Mouse (Mus musculus) liver, embryonic 13.5 days (tissue): ENCODE measurements at regions not wholly inside any gene's neighbourhood (a gene's known extent, or its start where the extent isn't known, plus 50 kb on each side); places are given as distances from the start of the nearest gene placed in this dataset.

Experiments
- ATAC-seq: fragments of 200-750 bp; cut with Nextera tagmentation; 2 replicates; pipeline ENCODE4 v1.8.0; 2017; ENCODE audit warnings: low read depth, mild to moderate bottlenecking, moderate number of reproducible peaks, moderate library complexity
- DNase-seq: peaks from one replicate; pipeline ENCODE4 v3.0.0; 2022
- H3K27ac ChIP-seq: fragments of 300-500 bp; sonication (generic); 2 replicates; pipeline ENCODE4 v1.5.1; 2015; ENCODE audit warnings: moderate library complexity, mild to moderate bottlenecking, inconsistent platforms
- H3K27me3 ChIP-seq: fragments of 300-500 bp; sonication (generic); 2 replicates; pipeline ENCODE4 v1.6.1; 2015; ENCODE audit warnings: mild to moderate bottlenecking, inconsistent platforms
- H3K36me3 ChIP-seq: fragments of 300-500 bp; sonication (generic); 2 replicates; pipeline ENCODE4 v1.6.1; 2015; ENCODE audit warnings: mild to moderate bottlenecking, inconsistent platforms
- H3K4me1 ChIP-seq: fragments of 300-500 bp; sonication (generic); replicated peaks from 2 replicates; pipeline ENCODE4 v1.6.1; 2015; ENCODE audit warnings: inconsistent platforms
- H3K4me2 ChIP-seq: fragments of 300-500 bp; sonication (generic); 2 replicates; pipeline ENCODE4 v1.6.1; 2015; ENCODE audit warnings: inconsistent platforms, mild to moderate bottlenecking, moderate library complexity
- H3K4me3 ChIP-seq: fragments of 300-500 bp; sonication (generic); replicated peaks from 2 replicates; pipeline ENCODE4 v1.5.1; 2015; ENCODE audit warnings: mild to moderate bottlenecking, inconsistent platforms
- H3K9ac ChIP-seq: fragments of 300-500 bp; sonication (generic); 2 replicates; pipeline ENCODE4 v1.6.1; 2015; ENCODE audit warnings: mild to moderate bottlenecking, inconsistent platforms
- H3K9me3 ChIP-seq: fragments of 300-500 bp; sonication (generic); replicated peaks from 2 replicates; pipeline ENCODE4 v1.6.1; 2016; ENCODE audit warnings: inconsistent platforms
- WGBS: fragments of 180-500 bp; shearing (Covaris S2); methylation state at CpG from one replicate; pipeline ENCODE4 v1.1.7; 2015; ENCODE audit not compliant: insufficient replicate concordance; 5-methylcytosine and 5-hydroxymethylcytosine counted together

GRCm38 (mm10) chr13:97442283-97442682, 201.4 kb downstream of the Enc1 start:
- no peak; the same call in 1 of the 2 replicates for ATAC-seq
- 16% methylated on average over 10 of the region's 10 CpGs for WGBS
- Histone ChIP-seq H3K4me1 (peaks cover 52% of the 10 kb centered on the region), H3K27ac (peak overlapping the region; percentile 54; the same call in 1 of the 2 replicates), H3K27me3 (peaks cover 30% of the 10 kb centered on the region), H3K4me3 (no peak overlapping the region), H3K9ac (no peak overlapping the region), H3K36me3 (no peaks in the 10 kb centered on the region), H3K9me3 (no peaks in the 10 kb centered on the region), H3K4me2 (peak overlapping the region; percentile 24)
- no peak for DNase-seq

- no peak for ATAC-seq
- Histone ChIP-seq H3K9ac (no peak overlapping the region), H3K4me2 (0 out of 2 replicates have a peak overlapping the region, but pooled peaks have one; percentile 24), H3K27me3 (peaks cover 35% of the 10 kb centered on the region), H3K36me3 (no peaks in the 10 kb centered on the region), H3K4me3 (no peak overlapping the region), H3K27ac (peak overlapping the region; percentile 54), H3K4me1 (peaks cover 52% of the 10 kb centered on the region), H3K9me3 (no peaks in the 10 kb centered on the region)
- DNase-seq = no peak
- 19% methylated on average over 2 of the region's 2 CpGs for WGBS
Measured at GRCm38 (mm10) chr13:97441803-97442202, 200.9 kb downstream of the Enc1 start.

GRCm38 (mm10) chr13:97439216-97439979, 198.5 kb downstream of the Enc1 start:
- H3K4me2 ChIP-seq = peak overlapping the region; percentile 31
- ATAC-seq (no peak), DNase-seq (no peak)
- H3K9me3 ChIP-seq = no peaks in the 10 kb centered on the region
- peaks cover 75% of the 10 kb centered on the region for H3K4me1 ChIP-seq
- H3K27ac ChIP-seq = peak overlapping the region; percentile 47
- no peaks in the 10 kb centered on the region for H3K36me3 ChIP-seq
- H3K9ac ChIP-seq = 0 out of 2 replicates have a peak overlapping the region, but pooled peaks have one; percentile 8
- H3K4me3 ChIP-seq = no peak overlapping the region
- 30% methylated on average over 16 of the region's 16 CpGs for WGBS
- H3K27me3 ChIP-seq = peaks cover 59% of the 10 kb centered on the region

GRCm38 (mm10) chr13:97438692-97439091, 197.8 kb downstream of the Enc1 start:
- H3K36me3 ChIP-seq = no peaks in the 10 kb centered on the region
- peaks cover 66% of the 10 kb centered on the region for H3K27me3 ChIP-seq
- H3K4me2 ChIP-seq = peak overlapping the region; percentile 31
- no peak for DNase-seq
- H3K9me3 ChIP-seq = no peaks in the 10 kb centered on the region
- no peak overlapping the region for H3K9ac ChIP-seq
- 39% methylated on average over 12 of the region's 12 CpGs for WGBS
- no peak overlapping the region for H3K27ac ChIP-seq
- H3K4me1 ChIP-seq = peaks cover 71% of the 10 kb centered on the region
- no peak for ATAC-seq
- H3K4me3 ChIP-seq = no peak overlapping the region

GRCm38 (mm10) chr13:97438277-97438676, 197.4 kb downstream of the Enc1 start:
- Histone ChIP-seq H3K4me2 (no peak overlapping the region), H3K4me3 (no peak overlapping the region), H3K9ac (no peak overlapping the region), H3K27ac (no peak overlapping the region), H3K9me3 (no peaks in the 10 kb centered on the region), H3K27me3 (peaks cover 70% of the 10 kb centered on the region), H3K4me1 (peaks cover 70% of the 10 kb centered on the region), H3K36me3 (no peaks in the 10 kb centered on the region)
- 82% methylated on average over 3 of the region's 3 CpGs for WGBS
- DNase-seq (no peak), ATAC-seq (no peak)

GRCm38 (mm10) chr13:97436719-97437350, 195.9 kb downstream of the Enc1 start:
- H3K9me3 ChIP-seq = no peaks in the 10 kb centered on the region
- peaks cover 75% of the 10 kb centered on the region for H3K27me3 ChIP-seq
- ATAC-seq = no peak
- no peak for DNase-seq
- no peak overlapping the region for H3K27ac ChIP-seq
- H3K4me2 ChIP-seq = no peak overlapping the region
- no peak overlapping the region for H3K9ac ChIP-seq
- WGBS = 39% methylated on average over 5 of the region's 5 CpGs
- H3K4me1 ChIP-seq = peaks cover 59% of the 10 kb centered on the region
- no peaks in the 10 kb centered on the region for H3K36me3 ChIP-seq
- no peak overlapping the region for H3K4me3 ChIP-seq

- peaks cover 51% of the 10 kb centered on the region for H3K4me1 ChIP-seq
- peak overlapping the region; percentile 56 for H3K27ac ChIP-seq
- H3K9ac ChIP-seq = peak overlapping the region; percentile 48
- no peaks in the 10 kb centered on the region for H3K36me3 ChIP-seq
- ATAC-seq (no peak), DNase-seq (peak; percentile 34)
- peaks cover 75% of the 10 kb centered on the region for H3K27me3 ChIP-seq
- H3K9me3 ChIP-seq = no peaks in the 10 kb centered on the region
- 10% methylated on average over 24 of the region's 24 CpGs for WGBS
- peak overlapping the region; percentile 39 for H3K4me3 ChIP-seq
- peak overlapping the region; percentile 64 for H3K4me2 ChIP-seq
Measured at GRCm38 (mm10) chr13:97435865-97436718, 195.2 kb downstream of the Enc1 start.

- Histone ChIP-seq H3K4me3 (peak overlapping the region; percentile 39), H3K27me3 (peaks cover 73% of the 10 kb centered on the region), H3K4me2 (peak overlapping the region; percentile 64), H3K9ac (peak overlapping the region; percentile 48), H3K4me1 (peaks cover 45% of the 10 kb centered on the region), H3K27ac (peak overlapping the region; percentile 56), H3K36me3 (no peaks in the 10 kb centered on the region), H3K9me3 (no peaks in the 10 kb centered on the region)
- WGBS = 5% methylated on average over 20 of the region's 20 CpGs
- no peak for DNase-seq
- ATAC-seq = no peak
Measured at GRCm38 (mm10) chr13:97434961-97435864, 194.3 kb downstream of the Enc1 start.

- DNase-seq = no peak
- H3K4me1 ChIP-seq = peaks cover 36% of the 10 kb centered on the region
- WGBS = 49% methylated on average over 7 of the region's 7 CpGs
- H3K4me2 ChIP-seq = no peak overlapping the region
- H3K27ac ChIP-seq = no peak overlapping the region
- no peak overlapping the region for H3K9ac ChIP-seq
- H3K36me3 ChIP-seq = no peaks in the 10 kb centered on the region
- H3K9me3 ChIP-seq = no peaks in the 10 kb centered on the region
- ATAC-seq = no peak
- peaks cover 66% of the 10 kb centered on the region for H3K27me3 ChIP-seq
- no peak overlapping the region for H3K4me3 ChIP-seq
Measured at GRCm38 (mm10) chr13:97434167-97434566, 193.3 kb downstream of the Enc1 start.

GRCm38 (mm10) chr13:97432627-97433026, 191.7 kb downstream of the Enc1 start:
- Histone ChIP-seq H3K36me3 (no peaks in the 10 kb centered on the region), H3K9me3 (no peaks in the 10 kb centered on the region), H3K9ac (no peak overlapping the region), H3K27ac (no peak overlapping the region), H3K4me1 (peaks cover 27% of the 10 kb centered on the region), H3K27me3 (peaks cover 55% of the 10 kb centered on the region), H3K4me3 (no peak overlapping the region), H3K4me2 (no peak overlapping the region)
- ATAC-seq = no peak
- WGBS = 39% methylated on average over 4 of the region's 4 CpGs
- no peak for DNase-seq
